Mouse (Mus musculus): ENCODE results near the gene Ccl24. TPM values are rescaled to one million over a fixed set of nuclear protein-coding genes. Genes with fewer than 3 reads are reported as not detected.
"Not testable (repeated sequence)": the region's sequence is repeated elsewhere in the genome, so short reads cannot be mapped to it uniquely, and the experiment has no call there.

Gene Ccl24
- polyA plus RNA-seq (2015; fragmentation: Nextera tagmentation; extraction: Ambion mirVana) = 15.4 and 20.1 TPM in 2 replicates

GRCm38 (mm10) chr5:135573006-135573405 is at the start of gene Ccl24:
Gene Ccl24, minus strand, starts transcription at chr5:135573049.
- Histone ChIP-seq H3K27ac (replicated peaks) (no peak within 1 kb of the TSS), H3K4me2 (no peak within 1 kb of the TSS), H3K4me1 (replicated peaks) (no peaks in the 10 kb centered on the region), H3K4me3 (replicated peaks) (no peak within 1 kb of the TSS), H3K9ac (no peak within 1 kb of the TSS), H3K9me3 (replicated peaks) (no peaks in the 10 kb centered on the region), H3K36me3 (replicated peaks) (no peaks in the 10 kb centered on the region), H3K27me3 (no peaks in the 10 kb centered on the region; the same call in 1 of the 2 replicates)
- no peak for ATAC-seq (ENCODE audit: insufficient read depth)
- 27% methylated on average over 6 of the region's 6 CpGs for WGBS (ENCODE audit: insufficient replicate concordance)

- H3K4me3 ChIP-seq (replicated peaks) = no peak overlapping the region
- WGBS (ENCODE audit: insufficient replicate concordance) = 61% methylated on average over 10 of the region's 10 CpGs
- no peaks in the 10 kb centered on the region for H3K36me3 ChIP-seq (replicated peaks)
These were observed 48.9 kb upstream of the Ccl24 start for GRCm38 (mm10) chr5:135621725-135622124.

GRCm38 (mm10) chr5:135620526-135620925 is 47.7 kb upstream of the Ccl24 start:
- no peak overlapping the region for H3K27ac ChIP-seq (replicated peaks)
- no peak overlapping the region for H3K9ac ChIP-seq
- ATAC-seq (ENCODE audit: insufficient read depth) = no peak
- 0 out of 2 replicates have a peak, but pooled peaks cover 3% of the 10 kb centered on the region for H3K27me3 ChIP-seq
- 70% methylated on average over 9 of the region's 9 CpGs for WGBS (ENCODE audit: insufficient replicate concordance)
- H3K4me2 ChIP-seq = no peak overlapping the region
- no peak overlapping the region for H3K4me3 ChIP-seq (replicated peaks)
- no peaks in the 10 kb centered on the region for H3K4me1 ChIP-seq (replicated peaks)
- H3K9me3 ChIP-seq (replicated peaks) = no peaks in the 10 kb centered on the region
- no peaks in the 10 kb centered on the region for H3K36me3 ChIP-seq (replicated peaks)

More at GRCm38 (mm10) chr5:135621725-135622124, 48.9 kb upstream of the Ccl24 start:
- Histone ChIP-seq H3K9ac (no peak overlapping the region), H3K9me3 (replicated peaks) (no peaks in the 10 kb centered on the region), H3K4me1 (replicated peaks) (no peaks in the 10 kb centered on the region), H3K27ac (replicated peaks) (no peak overlapping the region), H3K4me2 (no peak overlapping the region), H3K27me3 (0 out of 2 replicates have a peak, but pooled peaks cover 3% of the 10 kb centered on the region)
- ATAC-seq (ENCODE audit: insufficient read depth) = no peak

GRCm38 (mm10) chr5:135619741-135620140 is 46.9 kb upstream of the Ccl24 start:
- not testable (repeated sequence) for H3K4me2 ChIP-seq; H3K36me3 ChIP-seq (replicated peaks); H3K27me3 ChIP-seq; H3K4me3 ChIP-seq (replicated peaks); ATAC-seq (ENCODE audit: insufficient read depth); H3K27ac ChIP-seq (replicated peaks); H3K9ac ChIP-seq; H3K4me1 ChIP-seq (replicated peaks); H3K9me3 ChIP-seq (replicated peaks)
- 71% methylated on average over 10 of the region's 10 CpGs for WGBS (ENCODE audit: insufficient replicate concordance)

- no peaks in the 10 kb centered on the region for H3K4me1 ChIP-seq (replicated peaks)
- ATAC-seq (ENCODE audit: insufficient read depth) = no peak
- no peak overlapping the region for H3K4me3 ChIP-seq (replicated peaks)
- no peaks in the 10 kb centered on the region for H3K36me3 ChIP-seq (replicated peaks)
- 33% methylated on average over 4 of the region's 4 CpGs for WGBS (ENCODE audit: insufficient replicate concordance)
- no peaks in the 10 kb centered on the region for H3K27me3 ChIP-seq
- H3K27ac ChIP-seq (replicated peaks) = no peak overlapping the region
- H3K4me2 ChIP-seq = no peak overlapping the region
- H3K9ac ChIP-seq = no peak overlapping the region
- H3K9me3 ChIP-seq (replicated peaks) = no peaks in the 10 kb centered on the region
These were observed 36.9 kb upstream of the Ccl24 start for GRCm38 (mm10) chr5:135609794-135610193.

- Histone ChIP-seq H3K27me3 (no peaks in the 10 kb centered on the region), H3K9ac (no peak overlapping the region), H3K9me3 (replicated peaks) (0 out of 2 replicates have a peak, but pooled peaks cover 2% of the 10 kb centered on the region), H3K36me3 (replicated peaks) (no peaks in the 10 kb centered on the region), H3K27ac (replicated peaks) (no peak overlapping the region), H3K4me3 (replicated peaks) (no peak overlapping the region), H3K4me2 (no peak overlapping the region), H3K4me1 (replicated peaks) (no peaks in the 10 kb centered on the region)
- ATAC-seq (ENCODE audit: insufficient read depth) = no peak
- 21% methylated on average over 1 of the region's 1 CpGs for WGBS (ENCODE audit: insufficient replicate concordance)
These were observed 34.7 kb upstream of the Ccl24 start for GRCm38 (mm10) chr5:135607581-135607980.

- H3K27ac ChIP-seq (replicated peaks); H3K4me1 ChIP-seq (replicated peaks); H3K9ac ChIP-seq; H3K27me3 ChIP-seq; H3K4me2 ChIP-seq; H3K4me3 ChIP-seq (replicated peaks); H3K9me3 ChIP-seq (replicated peaks); ATAC-seq (ENCODE audit: insufficient read depth); H3K36me3 ChIP-seq (replicated peaks): not testable (repeated sequence)
- WGBS (ENCODE audit: insufficient replicate concordance) = no CpG with 5 or more reads among the region's 1 CpGs
These were observed 33.9 kb upstream of the Ccl24 start for GRCm38 (mm10) chr5:135606717-135607116.

GRCm38 (mm10) chr5:135604643-135605042 is 31.8 kb upstream of the Ccl24 start:
- no CpG with 5 or more reads among the region's 1 CpGs for WGBS (ENCODE audit: insufficient replicate concordance)
- ATAC-seq (ENCODE audit: insufficient read depth) = not testable (repeated sequence)

GRCm38 (mm10) chr5:135589996-135590784 is 17.3 kb upstream of the Ccl24 start:
- H3K4me2 ChIP-seq = no peak overlapping the region
- no peak for ATAC-seq (ENCODE audit: insufficient read depth)
- no peaks in the 10 kb centered on the region for H3K36me3 ChIP-seq (replicated peaks)
- WGBS (ENCODE audit: insufficient replicate concordance) = 55% methylated on average over 12 of the region's 12 CpGs
- H3K27me3 ChIP-seq = no peaks in the 10 kb centered on the region
- H3K4me3 ChIP-seq (replicated peaks) = no peak overlapping the region
- no peak overlapping the region for H3K9ac ChIP-seq
- H3K27ac ChIP-seq (replicated peaks) = no peak overlapping the region
- H3K4me1 ChIP-seq (replicated peaks) = no peaks in the 10 kb centered on the region
- H3K9me3 ChIP-seq (replicated peaks) = no peaks in the 10 kb centered on the region

More at GRCm38 (mm10) chr5:135604643-135605042, 31.8 kb upstream of the Ccl24 start:
- H3K4me3 ChIP-seq (replicated peaks); H3K27me3 ChIP-seq; H3K9me3 ChIP-seq (replicated peaks); H3K4me2 ChIP-seq; H3K36me3 ChIP-seq (replicated peaks); H3K4me1 ChIP-seq (replicated peaks); H3K27ac ChIP-seq (replicated peaks); H3K9ac ChIP-seq: not testable (repeated sequence)

- ATAC-seq (ENCODE audit: insufficient read depth) = no peak
- WGBS (ENCODE audit: insufficient replicate concordance) = 61% methylated on average over 4 of the region's 4 CpGs
- Histone ChIP-seq H3K4me3 (replicated peaks) (no peak overlapping the region), H3K27ac (replicated peaks) (no peak overlapping the region), H3K9me3 (replicated peaks) (no peaks in the 10 kb centered on the region), H3K4me1 (replicated peaks) (no peaks in the 10 kb centered on the region), H3K27me3 (no peaks in the 10 kb centered on the region), H3K9ac (no peak overlapping the region), H3K36me3 (replicated peaks) (no peaks in the 10 kb centered on the region), H3K4me2 (no peak overlapping the region)
These were observed 14.9 kb upstream of the Ccl24 start for GRCm38 (mm10) chr5:135587764-135588163.

- Histone ChIP-seq H3K4me3 (replicated peaks) (no peak overlapping the region), H3K4me2 (no peak overlapping the region), H3K4me1 (replicated peaks) (no peaks in the 10 kb centered on the region), H3K36me3 (replicated peaks) (no peaks in the 10 kb centered on the region), H3K9ac (no peak overlapping the region), H3K27me3 (no peaks in the 10 kb centered on the region), H3K9me3 (replicated peaks) (no peaks in the 10 kb centered on the region), H3K27ac (replicated peaks) (no peak overlapping the region)
- WGBS (ENCODE audit: insufficient replicate concordance) = 69% methylated on average over 8 of the region's 8 CpGs
- no peak for ATAC-seq (ENCODE audit: insufficient read depth)
These were observed 12.8 kb upstream of the Ccl24 start for GRCm38 (mm10) chr5:135585691-135586090.

All from liver, embryonic 15.5 days (tissue).